25 mouse cellular contexts compared by ENCODE assay signal in genomic region chr16:36666448-36667017, GRCm38 (mm10). TPM values are rescaled to one million over a fixed set of nuclear protein-coding genes. Genes with fewer than 3 reads are reported as not detected.
DNase-seq lines count a peak whose midpoint lies in the region; ATAC-seq and TF ChIP-seq lines count a peak whose summit lies in the region.
"Had no signal": no experiment of that assay in that cellular context is flagged by ENCODE, and none has a peak within 500 bp of the region (broad histone marks: within the 10 kb centered on the region; RNA-seq: fewer than 3 reads in every experiment).

No protein-coding gene starts in this region.

- no peak for TF ChIP-seq POLR2A in thymus, adult 2 months (IDR thresholded peaks at IDR 0.05; ENCODE audit: control insufficient read depth, extremely low read depth, insufficient read depth, low read length, poor library complexity)

- ATAC-seq in common myeloid progenitor, adult 5-6 weeks (replicated peaks; ENCODE audit: low read depth, poor library complexity, severe bottlenecking) = peak; percentile 27
- ATAC-seq in megakaryocyte, adult 5-6 weeks (ENCODE audit: poor library complexity, severe bottlenecking) = peak; percentile 20
- ATAC-seq: forebrain, embryonic 14.5 days; midbrain, embryonic 16.5 days; Patski had no signal

- no peak overlapping the region for H3K4me3 ChIP-seq in thymus, adult 2 months (ENCODE audit: control insufficient read depth, insufficient read depth, low read length)
- H3K4me3 ChIP-seq: embryonic facial prominence, embryonic 15.5 days; heart, embryonic 13.5 days; kidney, embryonic 15.5 days; limb, embryonic 15.5 days; neural tube, embryonic 15.5 days had no signal

- no peak for TF ChIP-seq CTCF in thymus, adult 2 months (IDR thresholded peaks at IDR 0.05; ENCODE audit: borderline replicate concordance, control insufficient read depth, extremely low read depth, insufficient read depth, low read length, poor library complexity)

- no peaks in the 10 kb centered on the region for H3K36me3 ChIP-seq in thymus, adult 2 months (ENCODE audit: control insufficient read depth, insufficient read depth, low read length)
- H3K36me3 ChIP-seq: embryonic facial prominence, embryonic 15.5 days; G1E; heart, embryonic 13.5 days; kidney, embryonic 15.5 days; limb, embryonic 15.5 days; liver, embryonic 15.5 days; neural tube, embryonic 15.5 days had no signal

- H3K4me1 ChIP-seq in thymus, adult 2 months (replicated peaks; ENCODE audit: control insufficient read depth, insufficient read depth, low read length) = peaks cover 6% of the 10 kb centered on the region; the same call in 1 of the 2 replicates
- H3K4me1 ChIP-seq: embryonic facial prominence, embryonic 15.5 days; heart, embryonic 13.5 days; kidney, embryonic 15.5 days; limb, embryonic 15.5 days; liver, embryonic 15.5 days; neural tube, embryonic 15.5 days had no signal

- no peak for DNase-seq in thymus, adult 2 months
- DNase-seq in thymus, adult 18-20 months = no peak
- DNase-seq in CD8-positive naive resting alpha-beta T cell, adult 2 months (ENCODE audit: low read depth in 2 of 2, low spot score in 2 of 2) = peak; percentile 26 to 40
- DNase-seq in layer of hippocampus, postnatal 36 days = no peak
- DNase-seq in right cerebral cortex, postnatal 14 days = no peak
- DNase-seq in gastrocnemius, adult 18-20 months (ENCODE audit: low spot score) = no peak
- DNase-seq: adrenal gland, adult 8-10 months; cerebellum, adult 2 months; cerebellum, postnatal 36 days; heart, postnatal 14 days; kidney, adult 11 months; left cerebral cortex, postnatal 4 days had no signal

- no peaks in the 10 kb centered on the region for H3K27me3 ChIP-seq in thymus, adult 2 months (ENCODE audit: control insufficient read depth, insufficient read depth, low read length)
- H3K27me3 ChIP-seq: embryonic facial prominence, embryonic 15.5 days; heart, embryonic 13.5 days; kidney, embryonic 15.5 days; limb, embryonic 15.5 days; liver, embryonic 15.5 days; neural tube, embryonic 15.5 days had no signal

- H3K27ac ChIP-seq in thymus, adult 2 months (ENCODE audit: control insufficient read depth, insufficient read depth, low read length) = 0 out of 2 replicates have a peak overlapping the region, but pooled peaks have one; percentile 47
- H3K27ac ChIP-seq: embryonic facial prominence, embryonic 15.5 days; heart, embryonic 13.5 days; kidney, embryonic 15.5 days; limb, embryonic 15.5 days; liver, embryonic 15.5 days; neural tube, embryonic 15.5 days had no signal

- WGBS in thymus, adult 2 months = 10% methylated on average over 10 of the region's 10 CpGs

RNA-seq across cellular contexts. Expression of gene Cd86, which starts 0.7 kb away (rescaled TPM):
- 10.7 and 15.3 TPM in 2 replicates for polyA plus RNA-seq in thymus, adult 2 months (2012; rRNA removed)
- 1.6 and 3.6 TPM in 2 replicates for total RNA-seq in common myeloid progenitor, adult 5-6 weeks (2017)
- 31.9 and 32.8 TPM in 2 replicates for total RNA-seq in megakaryocyte, adult 5-6 weeks (2015)
- total RNA-seq in megakaryocyte, adult 5-6 weeks (2017) = 28.1 and 39.5 TPM in 2 replicates
- total RNA-seq in layer of hippocampus, postnatal 36 days (2021) = 1 to 10 TPM; 1.3 to 1.4 TPM
- total RNA-seq in gastrocnemius, adult 18-20 months (2021) = under 1 TPM; 0.14 to 0.28 TPM
- total RNA-seq: G1E had no signal
- polyA plus RNA-seq: C2C12, G1E, Patski had no signal

RNA-seq across cellular contexts. Expression of gene Ildr1, which starts 27.2 kb away (rescaled TPM):
- 6.5 and 7.1 TPM in 2 replicates for polyA plus RNA-seq in thymus, adult 2 months (2012; rRNA removed)
- 0.44 TPM in 1 of 2 replicates, not detected in the other for total RNA-seq in common myeloid progenitor, adult 5-6 weeks (2017)
- total RNA-seq in megakaryocyte, adult 5-6 weeks (2015) = 0.32 TPM in 1 of 2 replicates, not detected in the other
- total RNA-seq in megakaryocyte, adult 5-6 weeks (2017) = 0.08 and 0.26 TPM in 2 replicates
- total RNA-seq in layer of hippocampus, postnatal 36 days (2021) = under 1 TPM; 0.25 TPM
- total RNA-seq in gastrocnemius, adult 18-20 months (2021) = under 1 TPM; 0.11 to 0.28 TPM
- total RNA-seq: adrenal gland, adult 8-10 months had no signal
- polyA plus RNA-seq: C2C12; forebrain, embryonic 14.5 days; G1E; Patski had no signal

Comparison
In these comparisons a context has a peak if more than half of its experiments do, and no peak if none do; other contexts are left out.
1. DNase-seq: peak in CD8-positive naive resting alpha-beta T cell, adult 2 months (2 of 2); none in thymus, adult 2 months (single experiment), thymus, adult 18-20 months (0 of 2), layer of hippocampus, postnatal 36 days (0 of 2), right cerebral cortex, postnatal 14 days (single experiment) and gastrocnemius, adult 18-20 months (single experiment).